Mouse (Mus musculus) retina, postnatal 7 days (tissue): ENCODE data around the gene Spink8.

Experiments used
- DNase-seq: peaks from one replicate; pipeline ENCODE4 v3.0.0-alpha.2; 2012; ENCODE audit warnings: low read depth, low spot score

Gene Spink8

DNA sequence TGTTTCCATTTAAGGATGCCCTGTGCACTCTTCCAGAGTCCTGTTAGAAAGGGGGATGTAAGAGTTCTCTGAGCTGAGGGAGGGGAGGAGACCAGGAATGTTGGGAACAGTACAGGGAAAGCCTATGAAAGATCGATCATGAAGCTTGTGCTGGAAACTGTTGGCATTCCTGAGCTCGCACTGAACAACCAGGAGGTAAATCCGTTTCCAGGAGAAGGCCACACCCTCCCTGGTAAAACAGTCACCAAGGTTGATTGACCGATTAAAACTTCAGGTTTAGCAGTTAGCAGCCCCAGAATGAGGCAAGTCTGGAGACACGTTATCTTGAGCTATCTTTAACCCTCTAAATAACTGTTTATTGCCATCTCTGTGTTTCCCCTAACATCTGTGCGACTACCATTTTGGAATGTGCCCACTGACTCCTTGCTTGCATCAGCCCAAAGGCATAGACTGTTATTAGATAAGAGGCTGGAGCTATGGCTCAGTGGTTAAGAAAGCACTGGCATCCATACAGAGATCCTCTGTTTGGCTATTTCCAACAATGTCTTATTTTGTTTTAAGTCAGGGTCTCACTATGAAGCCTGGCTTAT is 59.0 kb downstream of the Spink8 start:
- DNase-seq: no peak

DNA sequence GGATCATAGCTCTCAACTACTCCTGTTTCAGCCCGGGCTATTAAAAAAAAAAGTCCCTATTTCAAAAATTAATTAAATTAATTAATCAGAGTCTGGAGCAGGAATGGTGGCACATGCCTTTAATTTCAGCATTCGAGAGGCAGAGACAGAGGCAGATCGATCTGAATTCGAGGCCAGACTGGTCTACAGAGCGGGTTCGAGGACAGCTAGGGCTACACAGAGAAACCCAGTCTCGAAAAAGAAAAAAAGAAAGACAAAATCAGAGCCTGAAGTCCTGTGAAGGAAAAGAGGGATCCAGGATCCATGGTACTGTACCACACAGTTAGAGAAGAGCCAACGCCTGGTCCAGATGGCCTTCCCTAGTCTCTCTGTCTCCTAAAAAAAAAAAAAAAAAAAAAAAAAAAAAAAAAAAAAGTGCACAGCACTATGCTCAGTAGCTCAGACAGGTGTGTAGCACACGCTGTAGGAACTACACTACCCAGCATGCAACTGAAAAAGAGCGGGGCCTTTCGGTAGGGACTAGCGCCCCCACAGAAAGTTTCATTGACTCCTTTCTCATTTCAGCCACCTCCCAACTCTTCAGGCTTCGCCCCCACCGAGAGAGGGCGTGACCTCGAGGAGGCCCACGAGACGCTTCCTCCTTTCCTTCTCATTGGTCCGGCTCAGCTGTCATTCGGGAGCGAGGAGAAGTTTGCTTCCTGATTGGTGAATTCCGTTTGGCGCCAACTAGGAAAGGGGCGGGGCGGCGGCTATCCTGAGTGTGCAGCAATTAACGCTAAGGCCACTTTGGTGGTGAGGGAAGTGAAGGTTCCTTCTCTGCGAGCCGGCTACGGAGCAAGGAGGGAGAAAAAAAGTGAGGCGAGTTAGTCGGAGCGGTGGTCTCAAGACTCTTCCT is 63.0 kb downstream of the Spink8 start, which contains the start of gene Cdc25a:
Gene Cdc25a (plus strand): TSS at position 783 of the 895 bp plus-strand sequence.
- peak; percentile 92 for DNase-seq

DNA sequence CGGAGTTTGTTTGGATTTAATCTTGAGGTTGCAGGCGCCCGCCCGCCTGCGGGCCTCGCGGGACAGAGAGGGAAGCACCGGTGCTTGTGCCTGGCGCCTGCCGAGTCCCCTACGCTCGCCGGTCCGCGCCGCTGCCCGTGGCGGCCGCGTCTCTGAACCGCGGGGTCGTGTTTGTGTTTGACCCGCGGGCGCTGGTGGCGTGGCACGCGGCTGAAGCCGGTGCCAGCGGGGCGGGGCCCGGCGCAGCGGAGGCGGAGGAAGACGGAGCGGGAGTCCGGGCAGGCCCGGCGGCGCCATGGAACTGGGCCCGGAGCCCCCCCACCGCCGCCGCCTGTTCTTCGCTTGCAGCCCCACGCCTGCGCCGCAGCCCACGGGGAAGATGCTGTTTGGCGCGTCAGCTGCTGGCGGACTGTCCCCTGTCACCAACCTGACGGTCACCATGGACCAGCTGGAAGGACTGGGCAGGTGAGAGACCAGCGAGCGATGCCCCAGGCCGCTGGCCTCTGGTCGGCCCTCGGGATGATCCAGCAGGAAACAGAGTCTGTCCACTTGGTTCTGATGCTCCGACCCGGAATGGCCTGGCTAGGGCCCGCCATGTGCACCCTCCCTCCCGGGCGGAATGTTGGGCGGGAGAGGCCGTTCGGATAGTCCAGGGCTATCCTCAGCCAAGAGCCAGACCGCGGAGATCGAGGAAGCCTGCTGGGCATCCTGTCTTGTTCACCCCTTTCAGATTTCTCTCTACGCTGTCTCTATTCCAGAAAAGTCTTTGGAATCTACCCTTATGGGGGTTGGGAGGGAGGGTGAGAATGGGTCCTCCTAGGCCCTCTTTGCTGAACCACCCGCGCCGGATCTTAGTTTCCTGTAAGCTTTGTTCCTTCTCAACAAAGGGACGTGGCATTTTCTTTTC is 63.9 kb downstream of the Spink8 start:
- no peak for DNase-seq
